Mouse (Mus musculus) liver, adult 2 months (tissue): ENCODE results near the gene Rps6ka2. TPM values are rescaled to one million over a fixed set of nuclear protein-coding genes. Genes with fewer than 3 reads are reported as not detected.

Experiments
- DNase-seq: peaks from one replicate; pipeline ENCODE4 v3.0.0-alpha.2; 2011; ENCODE audit warnings: low read depth, low spot score; ENCODE audit errors: extremely low read depth
- H3K27ac ChIP-seq: fragments of 200-500 bp; replicated peaks from 2 replicates; pipeline ENCODE4 v1.5.1; 2012; ENCODE audit warnings: low read depth, mild to moderate bottlenecking, control low read depth, inconsistent platforms, low read length; ENCODE audit not compliant: insufficient read depth
- H3K27me3 ChIP-seq: fragments of 200-500 bp; 2 replicates; pipeline ENCODE4 v1.6.1; 2012; ENCODE audit warnings: mild to moderate bottlenecking, moderate library complexity, low read length, inconsistent platforms; ENCODE audit not compliant: control insufficient read depth, insufficient read depth
- H3K36me3 ChIP-seq: fragments of 200-500 bp; 2 replicates; pipeline ENCODE4 v1.6.1; 2012; ENCODE audit warnings: low read length, inconsistent platforms; ENCODE audit not compliant: control insufficient read depth, insufficient read depth
- H3K4me1 ChIP-seq: fragments of 200-500 bp; 2 replicates; pipeline ENCODE4 v1.6.1; 2011; ENCODE audit warnings: low read length; ENCODE audit not compliant: control insufficient read depth, insufficient read depth
- H3K4me3 ChIP-seq: fragments of 200-500 bp; 2 replicates; pipeline ENCODE4 v1.5.1; 2011; ENCODE audit warnings: low read depth, mild to moderate bottlenecking, control low read depth, low read length, moderate library complexity; ENCODE audit not compliant: insufficient read depth
- H3K79me2 ChIP-seq: fragments of 200-500 bp; 2 replicates; pipeline ENCODE4 v1.6.1; 2012; ENCODE audit warnings: inconsistent platforms, mild to moderate bottlenecking, low read length, moderate library complexity; ENCODE audit not compliant: control insufficient read depth, insufficient read depth
- H3K9ac ChIP-seq: fragments of 200-500 bp; 2 replicates; pipeline ENCODE4 v1.6.1; 2012; ENCODE audit warnings: low read depth, mild to moderate bottlenecking, control low read depth, inconsistent platforms, low read length
- CTCF ChIP-seq: fragments of 200-500 bp; IDR thresholded peaks from 2 replicates; pipeline ENCODE4 v1.5.1; 2011; ENCODE audit warnings: low read depth, low read length, control low read depth
- POLR2A ChIP-seq: fragments of 200-500 bp; IDR thresholded peaks from 2 replicates; pipeline ENCODE4 v1.6.1; 2011; ENCODE audit warnings: low read length, control low read depth; ENCODE audit not compliant: insufficient read depth; ENCODE audit errors: extremely low read depth
- WGBS: fragments of 180-500 bp; shearing (Covaris S2); methylation state at CpG from one replicate; pipeline ENCODE4 v1.1.7; 2018; 5-methylcytosine and 5-hydroxymethylcytosine counted together
- polyA plus RNA-seq: library from polyadenylated mRNA; depleted of rRNA; stranded (reverse); fragments of >200 nt; gene quantifications from 2 replicates; pipeline ENCODE4 v1.2.3, GENCODE M21; 2012
- total RNA-seq: library from RNA; depleted of rRNA; stranded (reverse); fragments of >200 nt; gene quantifications from 2 replicates; pipeline ENCODE4 v1.2.3, GENCODE M21; 2014

Rps6ka2 gene
- total and polyA plus RNA-seq, 2 experiments = 0.72 to 0.74 TPM

- H3K4me3 ChIP-seq = no peak overlapping the region
- no peak for DNase-seq
- H3K27ac ChIP-seq = no peak overlapping the region
- WGBS = 92% methylated on average over 9 of the region's 9 CpGs
- no peak for TF ChIP-seq CTCF
- no peak for TF ChIP-seq POLR2A
- no peaks in the 10 kb centered on the region for H3K36me3 ChIP-seq
- no peaks in the 10 kb centered on the region for H3K4me1 ChIP-seq
- H3K79me2 ChIP-seq = no peaks in the 10 kb centered on the region
- no peak overlapping the region for H3K9ac ChIP-seq
- H3K27me3 ChIP-seq = no peaks in the 10 kb centered on the region
Observed at GRCm38 (mm10) chr17:7237706-7238105, 67.8 kb downstream of the Rps6ka2 start.

GRCm38 (mm10) chr17:7238766-7239165 lies 68.9 kb downstream of the Rps6ka2 start:
- Histone ChIP-seq H3K79me2 (no peaks in the 10 kb centered on the region), H3K9ac (no peak overlapping the region), H3K27me3 (no peaks in the 10 kb centered on the region), H3K36me3 (no peaks in the 10 kb centered on the region), H3K27ac (no peak overlapping the region), H3K4me3 (no peak overlapping the region), H3K4me1 (no peaks in the 10 kb centered on the region)
- TF ChIP-seq POLR2A = no peak
- WGBS = 58% methylated on average over 4 of the region's 4 CpGs
- no peak for DNase-seq

DNA sequence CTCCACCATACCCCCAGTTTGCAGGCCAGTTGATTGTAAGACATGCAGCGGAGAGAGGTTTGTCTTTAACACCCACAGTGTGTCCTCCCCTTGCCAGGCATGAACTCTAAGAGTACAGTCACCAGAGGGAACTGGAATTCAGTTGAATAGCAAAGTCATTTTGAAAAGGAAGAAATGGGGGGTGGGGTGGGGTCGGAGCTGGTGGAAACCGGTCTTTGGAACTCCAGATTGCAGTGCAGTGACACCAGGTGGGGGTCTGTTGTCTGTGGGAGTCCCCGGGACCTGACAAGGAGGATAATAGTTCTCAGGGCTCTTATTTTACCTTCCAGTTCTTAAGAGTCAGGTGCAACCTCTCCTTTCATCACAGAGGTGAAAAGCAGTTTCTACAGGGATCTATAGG lies 70.6 kb downstream of the Rps6ka2 start:
- Histone ChIP-seq H3K4me3 (no peak overlapping the region), H3K9ac (no peak overlapping the region), H3K27ac (no peak overlapping the region), H3K4me1 (no peaks in the 10 kb centered on the region), H3K27me3 (no peaks in the 10 kb centered on the region), H3K36me3 (no peaks in the 10 kb centered on the region), H3K79me2 (no peaks in the 10 kb centered on the region)
- DNase-seq = no peak
- TF ChIP-seq CTCF = no peak
- TF ChIP-seq POLR2A = no peak
- WGBS = 84% methylated on average over 4 of the region's 4 CpGs

GRCm38 (mm10) chr17:7245078-7245477 lies 75.2 kb downstream of the Rps6ka2 start:
- Histone ChIP-seq H3K4me3 (no peak overlapping the region), H3K4me1 (no peaks in the 10 kb centered on the region), H3K27me3 (no peaks in the 10 kb centered on the region), H3K27ac (no peak overlapping the region), H3K36me3 (no peaks in the 10 kb centered on the region), H3K9ac (no peak overlapping the region), H3K79me2 (no peaks in the 10 kb centered on the region)
- no peak for TF ChIP-seq POLR2A
- DNase-seq = no peak
- WGBS = 92% methylated on average over 6 of the region's 6 CpGs

DNA sequence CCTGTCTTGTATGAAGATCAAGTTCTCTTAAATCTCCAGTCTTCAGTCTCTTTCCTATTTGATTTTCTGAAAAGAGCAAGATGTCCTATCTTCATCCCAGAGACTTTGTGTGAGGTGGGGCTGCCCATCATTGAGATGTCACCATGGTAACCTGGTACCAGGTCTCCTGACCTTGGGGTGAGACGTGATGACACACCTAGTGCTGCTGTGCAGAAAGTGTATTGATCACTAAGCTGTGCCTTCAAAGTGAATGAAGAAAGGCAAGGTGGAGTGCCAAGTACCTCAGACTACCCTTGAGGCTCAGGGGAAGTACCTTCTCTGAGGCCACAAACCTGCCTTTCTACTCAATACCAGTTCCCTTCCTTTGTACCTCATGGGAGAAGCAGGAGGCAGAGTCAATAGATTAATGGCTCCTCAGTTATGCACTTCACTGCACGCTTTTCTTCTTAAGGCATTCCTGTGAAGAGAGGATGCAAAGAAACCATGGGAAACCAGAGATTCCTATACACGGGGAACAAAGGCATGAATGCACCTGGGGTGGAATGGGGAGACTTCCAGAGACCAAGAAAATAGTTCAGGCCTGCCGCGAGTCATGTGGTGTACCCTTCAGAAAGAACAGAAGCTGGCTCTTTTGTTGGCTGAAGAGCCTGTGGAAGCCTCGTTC lies 77.1 kb downstream of the Rps6ka2 start:
- no peak for DNase-seq
- TF ChIP-seq CTCF (no peak), POLR2A (no peak)
- H3K27ac ChIP-seq = no peak overlapping the region
- H3K4me3 ChIP-seq = no peak overlapping the region
- WGBS = 74% methylated on average over 6 of the region's 6 CpGs
- no peaks in the 10 kb centered on the region for H3K79me2 ChIP-seq
- no peak overlapping the region for H3K9ac ChIP-seq
- no peaks in the 10 kb centered on the region for H3K4me1 ChIP-seq
- no peaks in the 10 kb centered on the region for H3K36me3 ChIP-seq
- no peaks in the 10 kb centered on the region for H3K27me3 ChIP-seq

GRCm38 (mm10) chr17:7250373-7250772 lies 80.5 kb downstream of the Rps6ka2 start:
- H3K4me1 ChIP-seq = no peaks in the 10 kb centered on the region
- no peaks in the 10 kb centered on the region for H3K27me3 ChIP-seq
- H3K36me3 ChIP-seq = no peaks in the 10 kb centered on the region
- H3K79me2 ChIP-seq = no peaks in the 10 kb centered on the region
- no peak for DNase-seq
- TF ChIP-seq CTCF (no peak), POLR2A (no peak)
- no peak overlapping the region for H3K27ac ChIP-seq
- H3K9ac ChIP-seq = no peak overlapping the region
- no peak overlapping the region for H3K4me3 ChIP-seq
- WGBS = 86% methylated on average over 4 of the region's 4 CpGs
